Mouse (Mus musculus) liver, embryonic 14.5 days (tissue): ENCODE data around the gene Arl3. TPM values are rescaled to one million over a fixed set of nuclear protein-coding genes. Genes with fewer than 3 reads are reported as not detected.

Experiments
- ATAC-seq: fragments of 200-750 bp; cut with Nextera tagmentation; 2 replicates; pipeline ENCODE4 v1.8.0; 2017; ENCODE audit warnings: moderate number of reproducible peaks, mild to moderate bottlenecking, moderate library complexity; ENCODE audit not compliant: insufficient read depth
- DNase-seq, 3 experiments: peaks; one replicate each; pipeline ENCODE4 v3.0.0-alpha.2; 2012 to 2013; ENCODE audit warnings: low read depth in 3 of 3, low spot score in 3 of 3
- H3K27ac ChIP-seq: fragments of 300-500 bp; sonication (generic); 2 replicates; pipeline ENCODE4 v1.5.1; 2014; ENCODE audit warnings: moderate library complexity, mild to moderate bottlenecking, control low read depth, inconsistent platforms
- H3K27me3 ChIP-seq: fragments of 300-500 bp; sonication (generic); 2 replicates; pipeline ENCODE4 v1.6.1; 2014; ENCODE audit warnings: mild to moderate bottlenecking, low read length, moderate library complexity; ENCODE audit not compliant: control insufficient read depth, insufficient read depth
- H3K36me3 ChIP-seq: fragments of 300-500 bp; sonication (generic); replicated peaks from 2 replicates; pipeline ENCODE4 v1.6.1; 2014; ENCODE audit warnings: low read depth; ENCODE audit not compliant: control insufficient read depth, insufficient read depth
- H3K4me1 ChIP-seq, 2 experiments: fragments of 200-500 bp in 1 of 2; fragments of 300-500 bp in 1 of 2; sonication (generic) in 1 of 2; replicated peaks; 2 replicates each; pipeline ENCODE4 v1.6.1; 2012 to 2014; ENCODE audit warnings: antibody characterized with exemption in 1 of 2, inconsistent platforms in 1 of 2, low read length in 1 of 2; ENCODE audit not compliant: control insufficient read depth in 2 of 2, insufficient read depth in 2 of 2
- H3K4me2 ChIP-seq: fragments of 300-500 bp; sonication (generic); 2 replicates; pipeline ENCODE4 v1.6.1; 2014; ENCODE audit warnings: low read depth, mild to moderate bottlenecking, control low read depth, moderate library complexity
- H3K4me3 ChIP-seq, 2 experiments: fragments of 200-500 bp in 1 of 2; fragments of 300-500 bp in 1 of 2; sonication (generic) in 1 of 2; 2 replicates each; pipeline ENCODE4 v1.5.1; 2012 to 2014; ENCODE audit warnings: low read depth in 2 of 2, low read length in 2 of 2, mild to moderate bottlenecking in 2 of 2, control low read depth in 1 of 2, inconsistent platforms in 1 of 2, moderate library complexity in 1 of 2; ENCODE audit not compliant: insufficient read depth in 1 of 2
- H3K9ac ChIP-seq: fragments of 300-500 bp; sonication (generic); replicated peaks from 2 replicates; pipeline ENCODE4 v1.6.1; 2014; ENCODE audit warnings: mild to moderate bottlenecking, control low read depth, moderate library complexity
- H3K9me3 ChIP-seq: fragments of 300-500 bp; sonication (generic); 2 replicates; pipeline ENCODE4 v1.6.1; 2016; ENCODE audit warnings: low read length, mixed read lengths; ENCODE audit not compliant: control insufficient read depth
- CTCF ChIP-seq: IDR thresholded peaks from 2 replicates; pipeline ENCODE4 v1.5.1; 2016; ENCODE audit warnings: antibody characterized with exemption, low read depth, control low read depth
- EP300 ChIP-seq: IDR thresholded peaks from 2 replicates; pipeline ENCODE4 v1.6.1; 2016; ENCODE audit warnings: antibody characterized with exemption, low read depth
- WGBS: fragments of 180-500 bp; shearing (Covaris S2); extraction: QIAGEN DNeasy Blood & Tissue Kit; methylation state at CpG from one replicate; pipeline ENCODE4 v1.1.7; 2014; ENCODE audit not compliant: insufficient replicate concordance; 5-methylcytosine and 5-hydroxymethylcytosine counted together
- polyA plus RNA-seq, 2 experiments: library from polyadenylated mRNA; depleted of rRNA in 1 of 2; stranded (reverse) in 1 of 2; unstranded in 1 of 2; fragments of >200 nt; fragmentation: Nextera tagmentation in 1 of 2; extraction: Ambion mirVana in 1 of 2; gene quantifications; 2 replicates each; pipeline versions ENCODE4 v1.2.1 to v1.2.3; 2012 to 2014

Arl3 gene
- polyA plus RNA-seq, 2 experiments = 17.1 to 27.6 TPM

- Histone ChIP-seq H3K27ac (no peak overlapping the region), H3K27me3 (no peaks in the 10 kb centered on the region), H3K4me3 (no peak overlapping the region), H3K9ac (no peak overlapping the region), H3K4me2 (no peak overlapping the region), H3K4me1 (peaks cover 0 to 10% of the 10 kb centered on the region in 2 experiments; a peak in 3 of 4 replicates), H3K9me3 (no peaks in the 10 kb centered on the region), H3K36me3 (no peaks in the 10 kb centered on the region; the same call in none of the 2 replicates)
- DNase-seq (no peak), ATAC-seq (no peak)
- WGBS = 87% methylated on average over 7 of the region's 7 CpGs
- TF ChIP-seq CTCF (no peak), EP300 (no peak)
Observed at GRCm38 (mm10) chr19:46608158-46608557, 35.2 kb upstream of the Arl3 start.

- H3K4me3 ChIP-seq = no peak overlapping the region
- H3K4me2 ChIP-seq = no peak overlapping the region
- TF ChIP-seq CTCF (peak; percentile 70), EP300 (no peak)
- ATAC-seq (no peak), DNase-seq (no peak)
- H3K4me1 ChIP-seq = peaks cover 0 to 10% of the 10 kb centered on the region in 2 experiments; a peak in 3 of 4 replicates
- H3K27ac ChIP-seq = no peak overlapping the region
- no peak overlapping the region for H3K9ac ChIP-seq
- 30% methylated on average over 7 of the region's 7 CpGs for WGBS
- no peaks in the 10 kb centered on the region; the same call in none of the 2 replicates for H3K36me3 ChIP-seq
- H3K9me3 ChIP-seq = no peaks in the 10 kb centered on the region
- H3K27me3 ChIP-seq = no peaks in the 10 kb centered on the region
Observed at GRCm38 (mm10) chr19:46607424-46607823, 34.4 kb upstream of the Arl3 start.

- H3K9ac ChIP-seq = no peak overlapping the region
- ATAC-seq (no peak), DNase-seq (no peak)
- H3K4me3 ChIP-seq = no peak overlapping the region
- H3K27me3 ChIP-seq = no peaks in the 10 kb centered on the region
- H3K9me3 ChIP-seq = no peaks in the 10 kb centered on the region
- WGBS = 80% methylated on average over 13 of the region's 13 CpGs
- no peak overlapping the region for H3K4me2 ChIP-seq
- no peak overlapping the region for H3K27ac ChIP-seq
- peaks cover 0 to 8% of the 10 kb centered on the region in 2 experiments; a peak in 3 of 4 replicates for H3K4me1 ChIP-seq
- no peaks in the 10 kb centered on the region; the same call in none of the 2 replicates for H3K36me3 ChIP-seq
- TF ChIP-seq EP300 = no peak
- TF ChIP-seq CTCF = no peak
Observed at GRCm38 (mm10) chr19:46606718-46607117, 33.7 kb upstream of the Arl3 start.

- no peaks in the 10 kb centered on the region for H3K27me3 ChIP-seq
- H3K4me1 ChIP-seq = peaks cover 11 to 14% of the 10 kb centered on the region in 2 experiments
- no peak for ATAC-seq
- H3K9me3 ChIP-seq = no peaks in the 10 kb centered on the region
- H3K4me2 ChIP-seq = no peak overlapping the region
- no peak overlapping the region for H3K9ac ChIP-seq
- 53% methylated on average over 4 of the region's 4 CpGs for WGBS
- H3K36me3 ChIP-seq = no peaks in the 10 kb centered on the region
- H3K27ac ChIP-seq = no peak overlapping the region
- no peak for DNase-seq
- no peak overlapping the region for H3K4me3 ChIP-seq
- no peak for TF ChIP-seq EP300
- no peak for TF ChIP-seq CTCF
Observed at GRCm38 (mm10) chr19:46602406-46602805, 29.4 kb upstream of the Arl3 start.

GRCm38 (mm10) chr19:46601491-46601890 lies 28.5 kb upstream of the Arl3 start:
- H3K27me3 ChIP-seq = no peaks in the 10 kb centered on the region
- H3K4me1 ChIP-seq = peaks cover 11 to 14% of the 10 kb centered on the region in 2 experiments
- H3K4me2 ChIP-seq = peak overlapping the region; percentile 40
- no peaks in the 10 kb centered on the region for H3K9me3 ChIP-seq
- no peaks in the 10 kb centered on the region for H3K36me3 ChIP-seq
- no peak for DNase-seq
- H3K4me3 ChIP-seq = 0 out of 4 replicates have a peak overlapping the region, but pooled peaks of 1 of the 2 experiments have one; percentile 2
- TF ChIP-seq EP300 (no peak), CTCF (no peak)
- 48% methylated on average over 14 of the region's 14 CpGs for WGBS
- no peak for ATAC-seq
- H3K9ac ChIP-seq = no peak overlapping the region
- no peak overlapping the region for H3K27ac ChIP-seq
